Mouse (Mus musculus): Measurements from ENCODE around the gene Piwil1. TPM values are rescaled to one million over a fixed set of nuclear protein-coding genes. Genes with fewer than 3 reads are reported as not detected.
"Not testable (repeated sequence)": the region's sequence is repeated elsewhere in the genome, so short reads cannot be mapped to it uniquely, and the experiment has no call there.

Piwil1 gene
- total and polyA plus RNA-seq, 3 experiments = not detected

GRCm38 (mm10) chr5:128715171-128715570 lies 12.8 kb downstream of the Piwil1 start:
- no peak for DNase-seq (ENCODE audit: extremely low read depth)
- Histone ChIP-seq H3K27ac (ENCODE audit: insufficient read depth, low read depth) (no peak overlapping the region), H3K4me1 (ENCODE audit: control insufficient read depth in 1 of 2, insufficient read depth in 2 of 2) (no peaks in the 10 kb centered on the region), H3K36me3 (replicated peaks in 1 of 2; ENCODE audit: control insufficient read depth in 1 of 2, insufficient read depth in 1 of 2, low read length in 1 of 2) (no peaks in the 10 kb centered on the region), H3K4me3 (replicated peaks in 1 of 3; ENCODE audit: low read depth in 2 of 3, low read length in 2 of 3, poor library complexity in 1 of 3) (no peak overlapping the region), H3K27me3 (replicated peaks) (no peaks in the 10 kb centered on the region), H3K4me2 (ENCODE audit: insufficient read depth, low read depth, poor library complexity, severe bottlenecking) (no peak overlapping the region), H3K79me2 (replicated peaks; ENCODE audit: control insufficient read depth, extremely low read depth, insufficient read depth, poor library complexity, severe bottlenecking) (no peaks in the 10 kb centered on the region), H3K9me3 (replicated peaks; ENCODE audit: low read length) (peaks cover 94% of the 10 kb centered on the region), H3K9ac (ENCODE audit: insufficient read depth, low read depth) (no peak overlapping the region)
- TF ChIP-seq MAFK (IDR thresholded peaks at IDR 0.05; ENCODE audit: insufficient replicate concordance, low read length) (no peak), MAX (IDR thresholded peaks at IDR 0.05; ENCODE audit: low read length) (no peak), ZKSCAN1 (IDR thresholded peaks at IDR 0.05; ENCODE audit: borderline replicate concordance, low read depth, low read length) (no peak), POLR2A (IDR thresholded peaks at IDR 0.05; ENCODE audit: low read depth, low read length) (no peak), UBTF (IDR thresholded peaks at IDR 0.05; ENCODE audit: low read depth, low read length) (no peak), CHD1 (IDR thresholded peaks at IDR 0.05; ENCODE audit: low read depth, low read length) (no peak), TBP (conservative IDR thresholded peaks at IDR 0.05; ENCODE audit: low read depth, low read length) (no peak), PAX5 (IDR thresholded peaks at IDR 0.05; ENCODE audit: low read length) (no peak), ELF1 (IDR thresholded peaks at IDR 0.05; ENCODE audit: low read depth, low read length) (no peak), RCOR1 (conservative IDR thresholded peaks at IDR 0.05; ENCODE audit: low read depth, low read length) (no peak), CHD2 (IDR thresholded peaks at IDR 0.05; ENCODE audit: low read length) (no peak), NRF1 (IDR thresholded peaks at IDR 0.05; ENCODE audit: low read depth, low read length) (no peak), SMC3 (IDR thresholded peaks at IDR 0.05; ENCODE audit: low read depth, low read length) (no peak), ETS1 (conservative IDR thresholded peaks at IDR 0.05; ENCODE audit: low read depth, low read length) (no peak), IRF4 (IDR thresholded peaks at IDR 0.05; ENCODE audit: low read depth, low read length) (no peak), USF1 (IDR thresholded peaks at IDR 0.05; ENCODE audit: low read depth, low read length) (no peak), MAZ (IDR thresholded peaks at IDR 0.05; ENCODE audit: low read depth, low read length) (no peak), JUND (conservative IDR thresholded peaks at IDR 0.05; ENCODE audit: low read depth, low read length) (no peak), ZNF384 (IDR thresholded peaks at IDR 0.05; ENCODE audit: low read depth, low read length) (no peak), TCF12 (IDR thresholded peaks at IDR 0.05; ENCODE audit: low read depth, low read length) (no peak)
- in situ Hi-C loops (cut with MboI; ENCODE audit: low pct_ligation_motif_present, low pct_unique_long_range_greater_than_20kb, low sequenced_read_pairs) = no loop called here
- dilution Hi-C loops (cut with MboI; ENCODE audit: extremely low pct_ligation_motif_present, extremely low pct_unique_long_range_greater_than_20kb, low sequenced_read_pairs) = no loop called here

DNA sequence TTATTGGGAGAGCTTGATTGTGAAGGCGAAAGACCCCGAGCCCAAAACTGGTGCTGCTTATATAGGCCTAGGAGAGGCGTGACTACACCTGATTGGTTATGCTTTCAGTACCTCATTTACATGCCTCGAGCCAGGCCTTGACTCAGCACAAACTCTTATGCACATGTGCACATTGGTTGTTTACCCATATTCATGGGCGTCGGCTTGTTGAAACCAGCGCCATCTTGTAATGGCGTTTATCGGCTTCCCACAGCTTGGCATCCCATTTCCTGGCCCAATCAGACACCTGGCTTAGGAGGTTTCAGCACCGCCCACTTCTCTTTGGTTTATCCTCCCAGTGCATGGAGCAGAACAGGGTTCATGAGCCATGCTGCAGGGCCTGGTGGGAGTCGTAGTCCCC lies 18.1 kb downstream of the Piwil1 start:
- in situ Hi-C loops (cut with MboI; ENCODE audit: low pct_ligation_motif_present, low pct_unique_long_range_greater_than_20kb, low sequenced_read_pairs); H3K27ac ChIP-seq (ENCODE audit: insufficient read depth, low read depth); dilution Hi-C loops (cut with MboI; ENCODE audit: extremely low pct_ligation_motif_present, extremely low pct_unique_long_range_greater_than_20kb, low sequenced_read_pairs); H3K4me2 ChIP-seq (ENCODE audit: insufficient read depth, low read depth, poor library complexity, severe bottlenecking); H3K27me3 ChIP-seq (replicated peaks); H3K9ac ChIP-seq (ENCODE audit: insufficient read depth, low read depth); H3K4me1 ChIP-seq (ENCODE audit: control insufficient read depth in 1 of 2, insufficient read depth in 2 of 2); H3K79me2 ChIP-seq (replicated peaks; ENCODE audit: control insufficient read depth, extremely low read depth, insufficient read depth, poor library complexity, severe bottlenecking); H3K36me3 ChIP-seq (replicated peaks in 1 of 2; ENCODE audit: control insufficient read depth in 1 of 2, insufficient read depth in 1 of 2, low read length in 1 of 2); H3K4me3 ChIP-seq (replicated peaks in 1 of 3; ENCODE audit: low read depth in 2 of 3, low read length in 2 of 3, poor library complexity in 1 of 3); DNase-seq (ENCODE audit: extremely low read depth): not testable (repeated sequence)
- H3K9me3 ChIP-seq (replicated peaks; ENCODE audit: low read length) = peaks cover 54% of the 10 kb centered on the region

Measured in CH12.LX (cell line).